Mouse (Mus musculus) brown adipose tissue, adult 24 weeks (tissue): ENCODE results near the gene Acbd5. TPM values are rescaled to one million over a fixed set of nuclear protein-coding genes. Genes with fewer than 3 reads are reported as not detected.

ENCODE experiments used
- H3K27ac ChIP-seq: fragments of 200-500 bp; replicated peaks from 2 replicates; pipeline ENCODE4 v1.5.1; 2012; ENCODE audit warnings: low read depth, mild to moderate bottlenecking, low read length
- H3K4me1 ChIP-seq: fragments of 200-500 bp; 2 replicates; pipeline ENCODE4 v1.6.1; 2012; ENCODE audit warnings: low read length, mixed read lengths; ENCODE audit not compliant: control insufficient read depth, insufficient read depth, insufficient read length
- H3K4me3 ChIP-seq: fragments of 200-500 bp; 2 replicates; pipeline ENCODE4 v1.5.1; 2012; ENCODE audit warnings: low read depth, mild to moderate bottlenecking, low read length, moderate library complexity; ENCODE audit not compliant: insufficient read depth
- polyA plus RNA-seq: library from polyadenylated mRNA; stranded (reverse); fragments of >200 nt; gene quantifications from 2 replicates; pipeline ENCODE4 v1.2.4, GENCODE M21; 2012; ENCODE audit not compliant: missing spikeins, insufficient read depth, insufficient read length

Acbd5 gene
- polyA plus RNA-seq, 1 experiment = 68.9 TPM

DNA sequence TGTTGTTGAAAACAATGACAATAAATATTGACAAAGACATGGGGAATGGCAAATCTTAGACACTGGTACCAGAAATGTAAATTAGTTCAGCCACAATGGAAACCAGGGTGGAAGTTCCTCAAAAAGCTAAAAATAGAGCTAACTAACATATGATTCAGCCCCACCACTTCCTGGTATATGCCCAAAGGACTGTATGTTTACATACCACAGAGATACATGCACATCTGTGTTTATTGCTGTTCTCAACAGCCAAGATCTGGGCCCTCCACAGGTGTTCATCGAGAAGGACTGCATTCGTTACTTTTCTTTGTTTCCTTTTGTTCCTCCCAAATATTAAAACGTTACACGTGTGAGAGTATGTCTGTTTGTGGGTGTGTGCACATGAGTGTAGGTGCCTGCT lies 26.5 kb upstream of the Acbd5 start:
- H3K4me3 ChIP-seq = no peak overlapping the region
- 0 out of 2 replicates have a peak overlapping the region, but pooled peaks have one; percentile 38 for H3K27ac ChIP-seq
- H3K4me1 ChIP-seq = peaks cover 4% of the 10 kb centered on the region

DNA sequence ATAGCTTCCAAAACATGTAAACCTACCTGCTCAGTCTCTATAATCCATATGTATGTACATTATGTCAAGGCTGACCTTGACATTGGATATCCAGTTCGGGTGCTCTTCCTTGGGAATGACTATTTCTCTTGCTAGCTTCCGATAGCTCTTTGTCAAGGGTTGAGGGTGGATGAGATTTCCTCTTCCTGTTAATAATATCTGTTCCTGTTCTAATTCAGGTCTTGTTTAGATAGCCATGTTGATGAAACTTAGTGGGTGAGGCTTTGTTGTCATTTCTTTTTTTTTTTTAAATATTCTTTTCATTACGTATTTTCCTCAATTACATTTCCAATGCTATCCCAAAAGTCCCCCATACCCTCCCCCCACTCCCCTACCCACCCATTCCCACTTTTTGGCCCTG lies 25.8 kb upstream of the Acbd5 start:
- Histone ChIP-seq H3K27ac (no peak overlapping the region), H3K4me1 (no peaks in the 10 kb centered on the region; the same call in 1 of the 2 replicates), H3K4me3 (no peak overlapping the region)

DNA sequence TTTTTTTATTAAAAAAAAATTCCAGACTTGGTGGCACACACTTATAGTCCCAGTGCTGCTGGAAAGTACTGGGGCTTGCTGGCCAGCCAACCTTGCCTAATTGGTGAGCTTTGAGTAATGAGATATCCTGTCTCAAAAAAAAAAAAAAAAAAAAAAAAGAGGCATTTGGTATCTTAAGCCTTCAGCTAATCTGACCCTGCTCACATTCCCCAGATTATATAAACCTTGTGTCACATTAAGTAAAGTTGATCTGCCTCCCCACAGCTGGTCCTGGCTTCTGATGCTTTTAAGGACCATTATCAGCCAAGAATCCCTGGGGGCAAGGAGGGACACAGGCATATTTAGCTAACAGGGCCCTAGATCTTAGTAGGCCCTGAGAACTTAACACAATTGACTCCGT lies 22.3 kb upstream of the Acbd5 start:
- Histone ChIP-seq H3K4me1 (no peaks in the 10 kb centered on the region), H3K4me3 (no peak overlapping the region), H3K27ac (no peak overlapping the region)

DNA sequence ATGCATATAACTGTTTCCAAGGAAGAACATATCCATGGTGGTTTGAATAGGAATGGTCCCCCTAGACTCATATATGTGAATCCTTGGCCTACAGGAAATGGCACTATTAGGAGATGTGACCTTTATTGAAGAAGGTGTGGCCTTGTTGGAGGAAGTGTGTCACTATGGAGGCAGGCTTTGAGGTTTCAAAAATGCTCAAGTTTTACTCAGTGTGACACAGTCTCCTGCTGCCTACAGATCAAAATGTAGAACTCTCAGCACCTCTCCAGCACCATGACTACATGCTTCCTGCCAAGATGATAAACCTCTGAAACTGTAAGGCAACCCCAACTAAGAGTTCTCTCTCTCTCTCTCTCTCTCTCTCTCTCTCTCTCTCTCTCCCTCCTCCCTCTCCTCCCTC lies 20.0 kb upstream of the Acbd5 start:
- Histone ChIP-seq H3K4me3 (no peak overlapping the region), H3K4me1 (no peaks in the 10 kb centered on the region), H3K27ac (no peak overlapping the region)

DNA sequence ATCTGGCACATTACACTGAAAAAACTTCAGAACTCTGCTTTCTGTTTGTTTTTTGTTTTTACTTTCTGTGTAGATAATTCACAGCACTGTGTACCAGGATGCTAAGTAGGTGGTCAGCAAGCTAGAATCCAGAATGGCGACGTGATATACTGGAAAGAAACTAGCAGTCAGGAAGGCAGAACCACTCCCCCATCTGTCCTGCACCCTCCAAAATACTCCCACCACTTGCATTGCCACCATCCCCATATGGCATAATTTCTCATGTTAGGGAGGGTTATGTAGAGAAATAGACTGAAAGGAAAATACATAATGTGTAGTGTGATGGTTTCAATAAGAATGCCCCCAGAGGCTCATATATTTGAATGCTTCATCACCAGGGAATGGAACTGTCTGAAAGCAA lies 16.1 kb upstream of the Acbd5 start:
- Histone ChIP-seq H3K27ac (no peak overlapping the region), H3K4me1 (no peaks in the 10 kb centered on the region), H3K4me3 (no peak overlapping the region)

DNA sequence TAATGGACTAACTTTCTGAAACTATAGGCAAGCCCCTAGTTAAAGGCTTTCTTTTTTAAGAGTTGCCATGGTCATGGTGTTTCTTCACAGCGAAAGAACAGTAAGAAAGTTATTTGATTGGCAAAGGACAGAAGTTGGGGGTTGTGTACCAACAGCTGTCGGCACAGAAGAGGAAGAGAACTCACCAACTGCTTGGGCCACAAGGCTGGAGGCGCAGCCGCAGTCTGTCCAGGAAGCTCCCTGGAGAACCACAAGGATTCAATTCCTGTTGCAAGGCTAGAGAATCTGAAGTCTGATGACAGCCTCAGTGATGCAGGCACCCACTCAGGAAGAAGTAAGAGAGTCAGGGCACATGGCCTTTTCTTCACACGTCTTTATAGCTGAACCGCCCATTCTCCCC lies 15.4 kb upstream of the Acbd5 start:
- H3K4me3 ChIP-seq = no peak overlapping the region
- no peaks in the 10 kb centered on the region for H3K4me1 ChIP-seq
- no peak overlapping the region for H3K27ac ChIP-seq

DNA sequence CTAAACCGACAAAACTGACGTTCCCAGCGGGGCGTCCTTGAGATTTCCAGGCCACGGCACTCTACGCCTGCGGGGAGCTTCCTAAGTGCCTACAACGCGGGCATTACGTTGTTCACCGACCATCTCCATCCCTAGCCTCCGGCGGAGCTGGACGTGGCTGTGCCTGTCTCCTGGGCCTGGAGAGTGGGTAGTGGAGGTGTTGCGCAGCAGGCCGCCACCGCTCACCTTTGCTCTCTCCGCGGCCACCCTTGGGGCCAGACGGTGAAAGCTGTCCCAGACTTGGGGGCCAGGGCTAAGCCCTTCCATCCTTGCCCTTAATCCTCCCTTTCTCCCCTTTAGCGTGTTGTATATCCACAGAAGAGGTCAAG lies 387 bp downstream of the Acbd5 start:
- Histone ChIP-seq H3K4me1 (no peaks in the 10 kb centered on the region), H3K27ac (peak overlapping the region; percentile 97), H3K4me3 (peak overlapping the region; percentile 75)

DNA sequence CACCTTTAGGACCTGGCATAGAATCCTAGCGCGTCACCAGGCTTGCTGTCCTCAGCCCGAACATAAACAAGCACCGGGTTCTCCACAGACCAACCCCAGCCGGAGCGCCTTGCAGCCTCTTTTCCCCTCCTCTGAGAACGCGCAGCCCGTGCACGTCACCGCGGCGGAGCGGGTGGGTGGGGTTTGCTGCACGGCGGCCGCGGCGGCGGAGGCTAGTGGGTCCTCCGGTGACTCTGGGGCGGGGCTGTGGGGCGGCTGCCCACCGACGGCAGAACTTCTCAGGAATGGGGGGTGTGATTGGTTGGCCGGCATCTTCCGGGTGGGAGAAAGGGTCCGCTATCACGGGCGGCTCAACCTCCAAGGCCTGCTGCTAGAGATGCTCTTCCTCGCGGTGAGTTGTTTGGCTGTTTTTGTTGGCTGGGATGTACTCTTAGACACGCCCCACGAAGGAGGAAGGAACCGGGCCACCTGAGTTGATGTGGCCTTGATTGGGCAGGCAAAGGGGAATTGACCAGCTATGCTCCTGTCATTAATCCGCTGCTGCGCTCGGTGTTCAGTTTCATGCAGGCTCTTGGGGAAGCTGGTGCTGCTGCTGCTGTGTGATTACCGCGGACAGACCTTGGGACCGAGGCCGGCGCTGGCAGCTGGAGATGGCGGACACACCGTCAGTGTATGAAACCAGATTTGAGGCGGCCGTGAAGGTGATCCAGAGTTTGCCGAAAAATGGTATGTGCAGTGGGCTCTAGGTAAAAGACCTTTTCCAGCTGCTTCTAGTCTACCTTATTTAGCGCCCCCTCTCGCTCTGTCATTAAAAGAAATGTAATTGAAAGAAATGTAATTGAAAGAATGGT lies 1.2 kb downstream of the Acbd5 start:
- Histone ChIP-seq H3K4me1 (no peaks in the 10 kb centered on the region), H3K27ac (peak overlapping the region; percentile 97), H3K4me3 (peak overlapping the region; percentile 75)

DNA sequence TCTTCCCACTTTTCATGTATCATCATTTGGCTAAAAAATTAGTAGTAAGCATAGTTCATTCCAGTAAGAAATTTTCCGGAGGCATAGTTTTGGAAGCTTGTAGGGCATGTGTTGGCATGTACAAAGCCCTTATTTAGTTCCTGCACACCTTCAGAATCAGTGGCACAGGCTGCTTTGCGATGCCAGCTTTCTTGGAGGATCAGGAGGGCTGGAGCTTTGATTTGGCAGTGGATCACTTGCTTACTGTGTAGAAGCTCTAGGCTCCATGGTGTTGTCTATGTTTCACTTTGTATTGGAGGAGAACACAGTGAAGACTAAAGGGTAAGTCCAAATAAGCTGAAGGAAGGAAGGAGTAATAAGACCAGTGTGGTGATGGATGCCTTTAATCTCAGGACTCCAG lies 2.5 kb downstream of the Acbd5 start:
- H3K4me3 ChIP-seq = no peak overlapping the region
- H3K27ac ChIP-seq = no peak overlapping the region
- H3K4me1 ChIP-seq = no peaks in the 10 kb centered on the region

DNA sequence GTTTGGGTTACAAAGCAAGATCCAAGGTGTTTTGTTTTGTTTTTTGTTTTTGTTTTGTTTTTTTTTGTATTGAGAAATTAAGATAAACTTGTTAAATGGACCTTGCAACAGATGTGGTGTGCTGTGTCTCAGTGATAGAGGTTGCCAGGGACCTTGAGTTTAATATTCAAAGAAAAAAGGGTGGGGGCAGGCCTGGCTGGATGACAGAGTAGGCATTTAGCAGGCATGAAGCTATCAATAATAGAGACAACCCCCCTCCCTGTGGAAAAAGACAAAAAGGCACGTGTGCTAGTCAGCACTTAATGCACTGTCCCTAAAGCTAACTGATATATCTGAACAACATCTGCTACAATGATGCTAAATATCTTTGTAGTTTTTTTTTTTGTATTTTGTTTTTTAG lies 3.4 kb downstream of the Acbd5 start:
- Histone ChIP-seq H3K27ac (no peak overlapping the region), H3K4me1 (no peaks in the 10 kb centered on the region), H3K4me3 (no peak overlapping the region)

DNA sequence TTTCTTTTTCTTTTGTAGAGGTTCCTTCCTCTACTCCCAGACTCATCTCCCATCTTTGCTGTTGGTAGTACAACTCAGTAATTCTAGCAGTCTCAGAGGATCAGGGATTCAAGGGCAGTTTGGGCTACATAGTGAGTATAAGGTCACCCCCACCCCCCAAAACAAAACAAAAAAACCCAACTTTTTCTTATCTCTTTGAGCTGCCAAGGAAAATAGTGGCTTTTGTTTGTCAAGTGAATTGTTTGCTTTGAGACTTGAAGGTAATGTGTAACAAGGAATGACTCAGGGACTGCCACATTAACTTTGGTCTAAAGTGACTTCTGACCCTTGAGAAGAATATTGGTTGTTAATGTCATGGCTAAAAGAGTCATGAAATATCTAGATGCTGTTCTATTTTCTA lies 7.9 kb downstream of the Acbd5 start:
- no peak overlapping the region for H3K4me3 ChIP-seq
- H3K4me1 ChIP-seq = no peaks in the 10 kb centered on the region
- H3K27ac ChIP-seq = no peak overlapping the region

DNA sequence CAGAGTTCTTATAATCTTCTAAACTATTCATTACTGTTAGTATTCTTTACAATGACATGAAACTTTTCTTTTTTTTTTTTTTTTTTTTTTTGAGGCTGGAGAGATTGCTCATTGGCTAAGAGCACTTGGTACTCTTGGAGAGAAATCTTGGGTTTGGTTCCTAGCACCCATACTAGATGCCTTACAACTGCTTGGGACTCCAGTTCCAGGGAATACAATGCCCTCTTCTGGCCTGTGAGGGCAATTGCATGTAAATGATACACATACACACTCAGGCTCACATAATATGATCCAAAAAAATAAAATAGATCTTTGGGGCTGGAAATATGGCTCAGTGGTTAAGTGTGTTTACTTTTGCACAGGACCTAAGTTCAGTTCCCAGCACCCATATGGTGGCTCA lies 8.8 kb downstream of the Acbd5 start:
- no peak overlapping the region for H3K27ac ChIP-seq
- H3K4me3 ChIP-seq = no peak overlapping the region
- no peaks in the 10 kb centered on the region for H3K4me1 ChIP-seq

DNA sequence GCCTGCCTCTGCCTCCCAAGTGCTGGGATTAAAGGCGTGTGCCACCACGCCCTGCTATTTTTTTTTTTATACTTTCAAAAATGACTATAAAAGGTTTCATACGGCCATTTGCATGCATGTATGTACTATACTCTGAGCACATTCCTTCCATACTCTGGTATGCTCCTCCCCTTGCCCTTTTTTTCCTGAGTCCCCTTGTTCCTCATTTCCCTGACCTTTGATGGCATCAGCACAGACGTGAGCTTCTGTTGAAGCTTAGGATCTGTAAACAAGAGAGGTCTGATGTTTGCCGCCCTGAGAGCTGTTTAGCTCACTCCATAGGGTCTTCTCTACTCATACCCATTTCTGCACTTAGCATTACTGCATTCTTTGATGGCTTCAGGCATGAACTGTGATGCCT lies 9.7 kb downstream of the Acbd5 start:
- H3K4me3 ChIP-seq = no peak overlapping the region
- H3K4me1 ChIP-seq = no peaks in the 10 kb centered on the region
- no peak overlapping the region; the same call in 1 of the 2 replicates for H3K27ac ChIP-seq

DNA sequence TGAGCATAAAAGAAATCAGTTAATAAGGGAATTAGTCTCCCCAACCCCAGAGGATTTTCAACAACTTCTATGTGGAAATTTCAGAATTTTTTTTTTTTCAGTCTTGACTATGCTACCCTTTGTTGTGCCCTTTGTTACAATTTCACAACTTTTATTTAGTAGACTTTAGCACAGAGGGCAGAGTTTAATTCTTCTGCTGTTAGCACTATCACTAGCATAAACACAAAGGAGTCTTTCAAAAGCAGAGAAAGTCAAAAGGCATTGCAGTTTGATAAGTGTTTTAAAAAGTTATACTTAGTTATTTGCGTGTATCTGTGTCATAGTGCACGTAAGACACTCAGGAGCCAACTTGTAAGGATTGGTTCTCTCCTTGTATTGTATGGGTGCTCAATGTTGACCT lies 10.6 kb downstream of the Acbd5 start:
- peak overlapping the region; percentile 66 for H3K27ac ChIP-seq
- H3K4me3 ChIP-seq = no peak overlapping the region
- no peaks in the 10 kb centered on the region for H3K4me1 ChIP-seq

DNA sequence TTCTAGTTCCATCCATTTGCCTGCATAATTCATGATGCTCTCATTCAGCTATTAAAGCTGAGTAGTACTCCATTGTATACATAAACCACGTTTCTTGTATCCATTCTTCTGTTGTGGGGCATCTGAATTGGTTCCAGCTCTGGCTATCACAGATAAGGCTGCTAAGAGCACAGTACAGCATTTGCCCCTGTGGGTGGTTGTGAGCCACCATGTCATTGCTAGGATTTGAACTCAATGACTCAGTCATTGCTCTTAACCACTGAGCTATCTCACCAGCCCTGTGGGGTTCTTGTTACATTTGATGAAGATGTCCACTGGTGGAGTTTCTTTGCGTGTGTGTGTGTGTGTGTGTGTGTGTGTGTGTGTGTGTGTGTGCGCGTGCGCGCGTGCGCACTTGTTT lies 16.6 kb downstream of the Acbd5 start:
- no peaks in the 10 kb centered on the region for H3K4me1 ChIP-seq

DNA sequence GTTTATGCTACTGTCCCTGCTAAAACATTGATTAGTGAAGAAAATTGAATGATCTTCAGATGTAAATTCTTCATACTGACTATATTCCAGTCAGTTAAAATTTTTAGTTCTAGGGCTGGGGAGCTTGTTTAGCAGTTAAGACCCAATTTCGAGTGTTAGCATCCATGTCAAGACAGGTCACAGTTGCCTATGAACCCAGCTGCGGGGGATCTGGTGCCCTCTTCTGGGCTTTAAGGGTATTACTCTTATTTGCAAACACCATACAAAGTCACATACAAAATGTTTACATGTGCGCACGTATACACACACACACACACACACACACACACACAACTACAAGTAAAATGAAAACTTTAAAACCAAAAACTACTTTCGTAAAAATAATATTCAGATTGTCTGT lies 24.2 kb downstream of the Acbd5 start:
- H3K4me1 ChIP-seq = no peaks in the 10 kb centered on the region
- no peak overlapping the region for H3K4me3 ChIP-seq
- no peak overlapping the region for H3K27ac ChIP-seq

More for the DNA sequence above, 16.6 kb downstream of the Acbd5 start:
- no peak overlapping the region for H3K4me3 ChIP-seq
- no peak overlapping the region for H3K27ac ChIP-seq
